Mouse (Mus musculus): ENCODE measurements at regions not wholly inside any gene's neighbourhood (a gene's known extent, or its start where the extent isn't known, plus 50 kb on each side); places are given as distances from the start of the nearest gene placed in this dataset.
"Not testable (repeated sequence)": the region's sequence is repeated elsewhere in the genome, so short reads cannot be mapped to it uniquely, and the experiment has no call there.

DNA sequence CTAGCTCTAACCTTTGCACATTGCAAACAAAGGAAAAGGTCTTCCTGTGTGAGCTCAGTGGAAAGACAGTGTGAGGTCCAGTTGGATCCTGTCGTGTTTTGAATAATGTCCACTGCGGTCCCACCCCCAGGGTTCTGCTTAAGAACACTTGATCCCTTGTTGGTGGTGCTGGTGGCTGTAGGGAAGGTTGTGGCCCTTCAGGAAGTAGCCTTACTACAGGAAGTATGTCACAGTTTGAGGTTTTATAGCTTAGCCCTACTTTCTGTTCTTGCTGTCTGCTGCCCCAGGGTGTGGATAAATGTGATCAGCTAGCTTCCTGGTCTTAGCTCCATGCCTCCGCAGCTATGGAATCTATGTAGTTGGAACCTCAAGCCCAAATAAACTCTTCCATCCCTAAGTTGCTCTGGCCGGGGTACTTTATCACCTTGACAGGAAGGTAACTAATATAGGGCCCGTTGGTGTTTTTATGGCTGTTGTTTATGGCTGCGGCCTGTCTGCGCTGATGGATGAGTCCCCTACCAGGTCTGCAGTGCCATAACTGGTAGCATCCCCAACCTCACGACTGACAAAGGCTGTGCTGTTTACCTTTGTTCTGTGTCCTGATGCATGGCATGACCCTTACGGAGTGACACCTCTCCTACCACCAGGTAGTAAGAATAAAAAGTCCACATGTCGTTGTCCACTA is 103.1 kb upstream of the Gadl1 start:
- WGBS: 81% methylated on average over 10 of the region's 10 CpGs

DNA sequence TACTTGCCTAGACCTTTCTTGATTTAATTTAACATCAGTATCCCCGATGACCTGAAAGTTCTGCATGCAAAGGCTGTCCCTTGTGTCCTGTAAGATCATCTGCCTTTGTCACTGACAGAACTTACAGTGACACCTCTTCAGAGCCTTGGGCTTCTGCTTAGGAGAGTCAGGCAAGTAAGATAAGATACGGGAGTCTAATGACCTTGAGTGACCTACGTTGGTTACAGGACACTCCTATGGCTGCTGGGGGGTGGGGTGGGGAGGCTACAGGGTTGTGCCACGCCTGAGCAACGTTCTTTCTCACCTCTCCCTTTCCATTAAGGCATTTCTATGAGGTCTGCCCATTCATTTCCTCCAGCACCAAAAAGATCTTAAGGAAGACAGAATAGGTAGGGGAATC is 69.1 kb upstream of the Gadl1 start:
- Histone ChIP-seq H3K4me1 (replicated peaks; ENCODE audit: control insufficient read depth, insufficient read depth, low read length) (no peaks in the 10 kb centered on the region), H3K9ac (ENCODE audit: low read length) (no peak overlapping the region), H3K27ac (ENCODE audit: low read depth, low read length) (no peak overlapping the region), H3K9me3 (ENCODE audit: control insufficient read depth, low read length) (no peaks in the 10 kb centered on the region), H3K36me3 (ENCODE audit: control insufficient read depth, insufficient read depth, low read length) (no peaks in the 10 kb centered on the region), H3K4me3 (ENCODE audit: low read depth, low read length) (no peak overlapping the region), H3K27me3 (ENCODE audit: control insufficient read depth, insufficient read depth, low read length) (no peaks in the 10 kb centered on the region), H3K4me2 (ENCODE audit: low read depth, low read length, severe bottlenecking) (no peak overlapping the region)
- 79% methylated on average over 5 of the region's 5 CpGs for WGBS
- ATAC-seq (replicated peaks; ENCODE audit: low FRiP score) (no peak), DNase-seq (ENCODE audit: low spot score) (no peak)

More for the DNA sequence above, 103.1 kb upstream of the Gadl1 start:
- Histone ChIP-seq H3K36me3 (ENCODE audit: control insufficient read depth, insufficient read depth, low read length) (no peaks in the 10 kb centered on the region), H3K4me2 (ENCODE audit: low read depth, low read length, severe bottlenecking) (no peak overlapping the region), H3K9ac (ENCODE audit: low read length) (no peak overlapping the region), H3K4me3 (ENCODE audit: low read depth, low read length) (no peak overlapping the region), H3K27ac (ENCODE audit: low read depth, low read length) (no peak overlapping the region), H3K9me3 (ENCODE audit: control insufficient read depth, low read length) (no peaks in the 10 kb centered on the region), H3K27me3 (ENCODE audit: control insufficient read depth, insufficient read depth, low read length) (no peaks in the 10 kb centered on the region), H3K4me1 (replicated peaks; ENCODE audit: control insufficient read depth, insufficient read depth, low read length) (0 out of 2 replicates have a peak, but pooled peaks cover 2% of the 10 kb centered on the region)
- ATAC-seq (replicated peaks; ENCODE audit: low FRiP score) (no peak), DNase-seq (ENCODE audit: low spot score) (no peak)

DNA sequence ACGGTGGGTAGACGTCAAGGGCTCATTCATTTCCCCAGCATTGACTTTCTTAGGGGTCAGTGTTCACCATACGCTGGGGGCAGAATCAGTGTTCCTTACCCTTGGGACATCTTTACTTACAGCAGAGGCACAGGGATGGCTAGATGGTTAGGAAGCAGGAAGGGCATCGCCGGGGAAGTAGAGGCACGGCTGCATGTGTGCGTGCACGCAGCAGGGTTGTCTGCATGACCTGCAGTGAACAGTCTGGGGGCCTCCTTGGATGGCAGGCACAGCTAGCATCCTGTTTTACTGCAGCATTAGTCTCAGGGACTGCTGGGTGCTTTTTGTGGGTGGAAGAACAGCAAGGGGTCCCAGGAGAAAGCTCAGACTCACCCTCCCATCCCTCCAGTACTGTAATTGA is 68.5 kb upstream of the Gadl1 start:
- no peak overlapping the region for H3K27ac ChIP-seq (ENCODE audit: low read depth, low read length)
- no peak overlapping the region for H3K4me2 ChIP-seq (ENCODE audit: low read depth, low read length, severe bottlenecking)
- no peaks in the 10 kb centered on the region for H3K36me3 ChIP-seq (ENCODE audit: control insufficient read depth, insufficient read depth, low read length)
- no peaks in the 10 kb centered on the region for H3K4me1 ChIP-seq (replicated peaks; ENCODE audit: control insufficient read depth, insufficient read depth, low read length)
- H3K9ac ChIP-seq (ENCODE audit: low read length): no peak overlapping the region
- ATAC-seq (replicated peaks; ENCODE audit: low FRiP score) (no peak), DNase-seq (ENCODE audit: low spot score) (no peak)
- H3K9me3 ChIP-seq (ENCODE audit: control insufficient read depth, low read length): no peaks in the 10 kb centered on the region
- WGBS: 80% methylated on average over 8 of the region's 8 CpGs
- no peak overlapping the region for H3K4me3 ChIP-seq (ENCODE audit: low read depth, low read length)
- no peaks in the 10 kb centered on the region for H3K27me3 ChIP-seq (ENCODE audit: control insufficient read depth, insufficient read depth, low read length)

DNA sequence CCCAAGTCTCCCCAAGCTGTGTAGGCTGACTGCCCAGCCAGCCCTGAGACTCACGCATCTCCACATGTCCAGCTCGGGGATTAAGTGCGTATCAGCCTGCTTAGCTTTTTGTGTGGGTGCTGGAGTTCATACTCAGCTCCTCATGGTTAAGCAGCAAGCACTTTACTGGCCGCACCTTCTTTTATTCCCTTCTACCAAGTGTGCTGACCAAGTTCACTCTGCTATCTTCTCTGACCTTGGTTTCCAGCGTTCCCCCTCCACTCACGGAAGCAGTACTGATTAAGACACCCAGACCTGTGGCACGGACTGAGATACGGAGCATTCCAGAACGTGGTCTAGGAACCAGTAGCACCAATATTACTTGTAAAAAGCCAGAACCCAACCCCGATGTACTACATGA is 67.6 kb upstream of the Gadl1 start:
- WGBS: 87% methylated on average over 10 of the region's 10 CpGs
- no peak overlapping the region for H3K4me3 ChIP-seq (ENCODE audit: low read depth, low read length)
- H3K9ac ChIP-seq (ENCODE audit: low read length): no peak overlapping the region
- no peaks in the 10 kb centered on the region for H3K27me3 ChIP-seq (ENCODE audit: control insufficient read depth, insufficient read depth, low read length)
- no peaks in the 10 kb centered on the region for H3K36me3 ChIP-seq (ENCODE audit: control insufficient read depth, insufficient read depth, low read length)
- no peaks in the 10 kb centered on the region for H3K9me3 ChIP-seq (ENCODE audit: control insufficient read depth, low read length)
- no peak overlapping the region for H3K27ac ChIP-seq (ENCODE audit: low read depth, low read length)
- ATAC-seq (replicated peaks; ENCODE audit: low FRiP score): no peak
- DNase-seq (ENCODE audit: low spot score): no peak
- H3K4me1 ChIP-seq (replicated peaks; ENCODE audit: control insufficient read depth, insufficient read depth, low read length): no peaks in the 10 kb centered on the region
- H3K4me2 ChIP-seq (ENCODE audit: low read depth, low read length, severe bottlenecking): no peak overlapping the region

DNA sequence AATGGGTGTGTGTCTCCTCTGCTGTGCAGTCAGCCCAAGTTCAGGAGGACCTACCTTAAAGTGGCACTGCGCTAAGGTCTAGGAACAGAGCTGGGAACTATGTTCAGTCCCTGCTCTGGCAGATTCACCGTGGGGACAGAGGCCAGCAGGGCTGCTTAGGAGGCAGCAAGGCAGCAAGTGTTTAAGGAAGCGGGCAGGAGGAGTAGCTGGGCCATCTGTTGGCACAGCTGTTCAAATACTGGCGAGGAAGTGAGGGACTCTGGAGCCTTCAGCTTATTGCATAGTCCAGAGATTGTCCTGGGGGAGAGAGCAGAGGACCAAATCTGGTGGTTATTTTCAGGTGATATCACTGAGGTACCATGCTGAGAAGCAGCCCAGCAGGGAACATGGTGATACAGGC is 64.9 kb upstream of the Gadl1 start:
- no peaks in the 10 kb centered on the region for H3K27me3 ChIP-seq (ENCODE audit: control insufficient read depth, insufficient read depth, low read length)
- ATAC-seq (replicated peaks; ENCODE audit: low FRiP score): no peak
- no peaks in the 10 kb centered on the region for H3K4me1 ChIP-seq (replicated peaks; ENCODE audit: control insufficient read depth, insufficient read depth, low read length)
- H3K9ac ChIP-seq (ENCODE audit: low read length): no peak overlapping the region
- no peaks in the 10 kb centered on the region for H3K36me3 ChIP-seq (ENCODE audit: control insufficient read depth, insufficient read depth, low read length)
- H3K4me3 ChIP-seq (ENCODE audit: low read depth, low read length): no peak overlapping the region
- whole genome bisulfite sequencing: 78% methylated on average over 4 of the region's 4 CpGs
- no peak overlapping the region for H3K27ac ChIP-seq (ENCODE audit: low read depth, low read length)
- no peak overlapping the region for H3K4me2 ChIP-seq (ENCODE audit: low read depth, low read length, severe bottlenecking)
- DNase-seq (ENCODE audit: low spot score): no peak
- H3K9me3 ChIP-seq (ENCODE audit: control insufficient read depth, low read length): no peaks in the 10 kb centered on the region

DNA sequence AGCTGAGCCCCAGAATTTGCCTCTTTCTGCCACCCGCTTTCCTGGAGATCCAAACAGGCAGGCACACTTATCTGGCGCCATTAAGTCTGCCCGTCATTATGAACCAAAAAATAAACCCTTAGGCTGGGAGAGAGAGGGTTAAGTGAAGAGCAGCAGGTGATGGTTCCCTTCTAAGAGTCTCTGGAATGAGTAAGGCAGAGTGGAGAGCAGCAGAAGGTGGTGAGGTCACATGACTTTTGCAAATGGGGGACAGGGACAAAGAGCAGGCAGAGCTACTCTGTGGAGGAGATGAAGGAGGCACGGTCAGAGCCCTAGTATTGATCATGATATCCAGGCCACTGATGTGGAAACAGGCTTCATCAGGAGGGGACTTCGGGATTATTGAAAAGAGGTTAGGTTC is 64.2 kb upstream of the Gadl1 start:
- no peak overlapping the region for H3K4me3 ChIP-seq (ENCODE audit: low read depth, low read length)
- DNase-seq (ENCODE audit: low spot score) (no peak), ATAC-seq (replicated peaks; ENCODE audit: low FRiP score) (no peak)
- no peak overlapping the region for H3K9ac ChIP-seq (ENCODE audit: low read length)
- no peaks in the 10 kb centered on the region for H3K27me3 ChIP-seq (ENCODE audit: control insufficient read depth, insufficient read depth, low read length)
- no peaks in the 10 kb centered on the region for H3K9me3 ChIP-seq (ENCODE audit: control insufficient read depth, low read length)
- H3K4me1 ChIP-seq (replicated peaks; ENCODE audit: control insufficient read depth, insufficient read depth, low read length): no peaks in the 10 kb centered on the region
- WGBS: 72% methylated on average over 5 of the region's 5 CpGs
- no peaks in the 10 kb centered on the region for H3K36me3 ChIP-seq (ENCODE audit: control insufficient read depth, insufficient read depth, low read length)
- H3K4me2 ChIP-seq (ENCODE audit: low read depth, low read length, severe bottlenecking): no peak overlapping the region
- no peak overlapping the region for H3K27ac ChIP-seq (ENCODE audit: low read depth, low read length)

DNA sequence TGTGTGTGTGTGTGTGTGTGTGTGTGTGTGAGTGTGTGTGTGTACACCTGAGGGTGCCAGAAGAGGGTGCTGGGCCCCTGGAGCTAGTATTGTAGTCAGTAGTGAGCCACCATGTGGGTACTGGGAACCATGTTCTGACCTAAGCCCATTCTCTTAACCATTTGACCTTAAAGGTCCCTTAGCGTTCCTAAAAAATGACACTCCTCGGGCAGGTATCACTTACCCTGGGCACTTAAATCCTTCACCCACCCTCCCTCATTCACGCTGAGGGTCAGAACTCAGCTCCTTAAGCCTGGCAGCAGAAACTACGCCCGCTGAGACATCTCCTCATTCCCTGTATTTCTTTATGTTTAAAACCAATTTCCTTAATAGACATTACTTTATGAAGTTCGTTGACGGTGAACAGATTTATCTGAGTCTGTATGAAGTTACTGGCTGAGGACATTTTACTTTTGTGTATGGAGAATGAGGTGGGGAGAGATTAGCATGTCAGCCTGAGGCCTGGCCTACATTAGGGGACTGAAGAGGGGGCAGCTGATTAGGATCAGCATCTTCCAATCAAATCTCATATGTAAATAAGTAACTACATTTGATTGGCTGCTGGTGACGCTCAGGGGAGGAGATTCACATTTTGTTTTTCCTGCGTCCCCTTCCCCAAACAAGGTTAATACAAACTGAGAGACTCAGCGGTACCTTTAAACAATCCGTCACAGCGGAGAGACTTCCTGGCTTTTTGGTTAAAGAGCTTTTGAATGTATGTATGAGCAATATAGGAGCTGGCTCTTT is 61.8 kb upstream of the Gadl1 start:
- 45% methylated on average over 12 of the region's 12 CpGs for WGBS
- Histone ChIP-seq H3K9me3 (ENCODE audit: control insufficient read depth, low read length) (no peaks in the 10 kb centered on the region), H3K36me3 (ENCODE audit: control insufficient read depth, insufficient read depth, low read length) (no peaks in the 10 kb centered on the region), H3K27me3 (ENCODE audit: control insufficient read depth, insufficient read depth, low read length) (no peaks in the 10 kb centered on the region), H3K4me1 (replicated peaks; ENCODE audit: control insufficient read depth, insufficient read depth, low read length) (no peaks in the 10 kb centered on the region), H3K4me3 (ENCODE audit: low read depth, low read length) (peak overlapping the region; percentile 14; the same call in 1 of the 2 replicates), H3K27ac (ENCODE audit: low read depth, low read length) (no peak overlapping the region), H3K4me2 (ENCODE audit: low read depth, low read length, severe bottlenecking) (peak overlapping the region; percentile 32; the same call in 1 of the 2 replicates), H3K9ac (ENCODE audit: low read length) (no peak overlapping the region)
- ATAC-seq (replicated peaks; ENCODE audit: low FRiP score) (peak; percentile 93), DNase-seq (ENCODE audit: low spot score) (no peak)

DNA sequence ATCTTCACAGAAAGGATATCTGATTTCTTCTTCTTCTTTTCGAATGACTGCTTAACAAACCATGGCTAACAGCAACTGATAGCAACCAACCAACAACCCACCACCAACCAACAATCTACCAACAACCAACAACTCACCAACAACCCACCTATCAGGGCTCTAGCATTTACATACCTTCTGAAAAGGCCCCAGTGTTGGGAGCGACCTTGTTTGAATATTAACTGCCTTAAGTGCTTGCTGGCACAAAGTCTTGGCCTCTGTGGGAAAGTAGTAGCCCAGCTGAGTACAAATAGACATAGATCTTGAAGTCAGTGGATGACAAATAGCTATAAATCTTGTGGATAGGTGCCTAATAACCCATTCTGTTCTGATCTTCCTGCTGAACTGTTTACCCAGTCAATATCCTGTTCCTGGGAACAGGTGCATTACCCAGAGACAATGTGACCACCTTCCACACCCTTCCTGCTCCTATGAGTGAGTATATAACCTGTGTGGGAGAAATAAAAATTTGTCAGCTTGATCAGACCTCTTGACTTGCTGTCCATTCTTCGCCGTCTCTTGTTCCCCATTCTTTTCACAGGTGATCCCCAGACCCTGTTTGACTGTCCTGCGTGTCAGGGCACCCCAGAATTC is 55.9 kb upstream of the Gadl1 start:
- not testable (repeated sequence) for ATAC-seq (replicated peaks; ENCODE audit: low FRiP score)

More for the DNA sequence above, 55.9 kb upstream of the Gadl1 start:
- H3K4me2 ChIP-seq (ENCODE audit: low read depth, low read length, severe bottlenecking); DNase-seq (ENCODE audit: low spot score); H3K27ac ChIP-seq (ENCODE audit: low read depth, low read length); H3K4me1 ChIP-seq (replicated peaks; ENCODE audit: control insufficient read depth, insufficient read depth, low read length); H3K4me3 ChIP-seq (ENCODE audit: low read depth, low read length); H3K9me3 ChIP-seq (ENCODE audit: control insufficient read depth, low read length); H3K27me3 ChIP-seq (ENCODE audit: control insufficient read depth, insufficient read depth, low read length); H3K9ac ChIP-seq (ENCODE audit: low read length); H3K36me3 ChIP-seq (ENCODE audit: control insufficient read depth, insufficient read depth, low read length): not testable (repeated sequence)
- WGBS: 82% methylated on average over 5 of the region's 5 CpGs
